Mouse (Mus musculus): ENCODE measurements around the gene Pik3cd.
A peak's percentile ranks its signal among the peaks of the same experiment; 100 is the strongest.

Gene Pik3cd

DNA sequence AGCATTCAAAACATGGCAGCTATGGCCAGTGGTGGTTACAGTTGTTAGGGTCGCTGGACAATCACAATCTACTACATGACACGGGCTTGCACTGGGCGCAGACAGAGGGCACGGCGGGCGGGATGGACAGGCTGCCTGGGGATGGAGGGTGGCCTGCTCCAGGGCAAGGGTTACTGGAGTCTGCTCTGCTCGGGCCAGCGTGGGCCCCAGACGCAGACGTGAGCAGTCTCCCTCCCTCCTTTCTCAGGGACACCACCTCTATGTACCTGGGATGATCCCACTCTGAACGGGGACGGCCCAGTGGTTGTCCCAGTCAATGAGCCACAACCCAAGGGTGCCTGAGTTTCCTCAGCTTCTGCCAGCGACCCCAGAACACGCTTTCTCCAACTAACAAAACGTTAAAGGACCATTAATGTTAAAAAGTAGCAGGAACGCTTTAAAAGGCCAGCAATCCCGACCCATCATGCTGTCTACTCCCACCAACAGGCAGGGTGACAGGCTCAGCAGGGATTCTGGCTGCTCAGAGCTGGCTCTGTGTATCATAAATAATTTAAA is 22.6 kb upstream of the Pik3cd start:
- no peak for DNase-seq (ENCODE audit: low spot score in 2 of 2)

GRCm38 (mm10) chr4:149723855-149724731 is 21.7 kb upstream of the Pik3cd start:
- peak; percentile 36 to 45 for DNase-seq (ENCODE audit: low spot score in 2 of 2)

GRCm38 (mm10) chr4:149723021-149723390 is 20.6 kb upstream of the Pik3cd start:
- DNase-seq (ENCODE audit: low spot score in 2 of 2): no peak

GRCm38 (mm10) chr4:149722104-149723020 is 20.0 kb upstream of the Pik3cd start:
- no peak for DNase-seq (ENCODE audit: low spot score in 2 of 2)

GRCm38 (mm10) chr4:149721163-149721562 is 18.8 kb upstream of the Pik3cd start:
- DNase-seq (ENCODE audit: low spot score in 2 of 2): no peak

DNA sequence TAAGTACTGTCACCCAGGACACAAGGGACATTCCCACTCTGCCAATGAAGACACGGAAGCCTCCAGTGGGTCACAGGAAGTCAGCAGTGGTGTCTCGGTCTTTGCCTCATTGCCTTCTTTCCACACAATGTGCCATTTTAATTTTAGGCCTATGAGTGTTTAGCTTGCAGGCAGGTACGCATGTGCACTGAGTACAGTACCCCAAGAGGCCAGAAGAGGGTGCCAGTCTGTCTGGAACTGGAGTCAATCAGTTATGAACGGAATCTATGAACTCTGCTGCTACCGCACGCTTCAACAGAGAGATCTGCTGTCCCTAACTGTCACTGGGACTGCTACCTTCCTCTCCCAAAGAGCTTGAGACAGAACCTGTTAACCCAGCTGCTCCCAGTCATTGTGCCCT is 17.3 kb upstream of the Pik3cd start:
- no peak for DNase-seq (ENCODE audit: low spot score in 2 of 2)

- DNase-seq (ENCODE audit: low spot score in 2 of 2): no peak
These were observed 12.2 kb upstream of the Pik3cd start for GRCm38 (mm10) chr4:149714542-149714941.

DNA sequence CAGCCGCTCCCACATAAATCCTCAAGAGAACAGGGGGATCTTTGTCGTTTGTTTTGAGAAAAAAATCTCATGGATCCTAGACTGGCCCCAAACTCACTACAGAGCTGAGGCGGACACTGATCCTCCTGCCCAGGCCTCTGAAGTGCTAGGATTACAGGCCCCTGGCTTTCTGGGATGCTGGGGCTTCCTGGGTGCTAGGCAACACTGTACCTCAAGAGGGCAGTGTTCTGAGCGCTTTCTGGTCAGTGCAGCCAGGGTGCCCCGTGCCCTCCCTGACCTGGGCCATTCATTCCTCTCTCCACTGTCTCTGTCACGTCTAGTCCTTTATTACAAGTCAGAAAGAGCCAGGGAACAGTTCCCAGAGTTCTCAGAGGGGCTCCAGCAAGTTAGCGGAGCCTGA is 9.6 kb upstream of the Pik3cd start:
- DNase-seq (ENCODE audit: low spot score in 2 of 2): no peak

- no peak for DNase-seq (ENCODE audit: low spot score in 2 of 2)
These were observed 9.1 kb upstream of the Pik3cd start for GRCm38 (mm10) chr4:149711485-149711884.

GRCm38 (mm10) chr4:149710510-149710909 is 8.1 kb upstream of the Pik3cd start:
- DNase-seq (ENCODE audit: low spot score in 2 of 2): peak in 1 of 2 experiments; percentile 57

- no peak for DNase-seq (ENCODE audit: low spot score in 2 of 2)
These were observed 3.6 kb upstream of the Pik3cd start for GRCm38 (mm10) chr4:149705941-149706340.

- no peak for DNase-seq (ENCODE audit: low spot score in 2 of 2)
These were observed 2.9 kb upstream of the Pik3cd start for GRCm38 (mm10) chr4:149705298-149705697.

- no peak for DNase-seq (ENCODE audit: low spot score in 2 of 2)
These were observed 753 bp downstream of the Pik3cd start for GRCm38 (mm10) chr4:149701426-149702209.

DNA sequence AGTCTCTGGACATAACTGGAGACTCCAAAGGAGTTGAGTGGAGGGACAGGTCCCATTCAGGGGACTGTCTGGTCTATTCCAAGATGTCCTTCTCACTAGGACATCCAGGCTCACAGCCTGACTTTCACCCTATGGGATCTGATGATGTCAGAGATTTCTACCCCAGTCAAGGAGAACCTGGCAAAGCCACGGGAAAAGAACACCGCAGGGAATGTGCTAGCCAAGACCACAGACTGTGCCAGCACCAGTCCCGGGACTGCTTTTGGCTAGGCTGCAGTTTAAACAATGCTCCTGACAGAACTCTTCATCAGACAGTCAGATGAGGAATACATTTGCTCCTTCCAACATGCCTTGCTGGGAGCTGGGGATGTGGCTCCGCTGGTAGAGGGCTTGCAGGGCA is 2.4 kb downstream of the Pik3cd start:
- DNase-seq (ENCODE audit: low spot score in 2 of 2): no peak

GRCm38 (mm10) chr4:149698197-149698821 is 4.1 kb downstream of the Pik3cd start:
- DNase-seq (ENCODE audit: low spot score in 2 of 2): peak; percentile 35 to 55

- no peak for DNase-seq (ENCODE audit: low spot score in 2 of 2)
These were observed 4.7 kb downstream of the Pik3cd start for GRCm38 (mm10) chr4:149697506-149698196.

GRCm38 (mm10) chr4:149696189-149696971 is 6.0 kb downstream of the Pik3cd start:
- DNase-seq (ENCODE audit: low spot score in 2 of 2): no peak

DNA sequence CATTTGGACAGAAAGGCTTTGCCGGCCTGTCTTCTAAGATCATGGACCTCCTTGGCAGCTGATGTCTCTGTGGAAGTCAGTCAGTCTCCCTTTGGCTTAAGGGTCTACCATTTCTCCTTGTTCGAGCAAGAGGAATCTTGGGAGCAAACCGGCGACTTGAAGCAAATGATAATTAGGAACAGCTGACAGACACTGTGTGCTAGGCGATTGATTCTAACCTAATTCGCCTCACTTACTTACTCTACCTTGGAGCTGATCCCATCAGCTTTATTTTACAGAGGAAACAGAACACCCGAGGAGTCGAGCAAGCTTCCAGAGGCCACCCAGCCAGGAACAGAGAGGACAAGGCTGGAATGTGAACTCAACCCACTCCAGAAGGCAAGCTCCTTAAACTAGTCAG is 11.0 kb downstream of the Pik3cd start:
- DNase-seq (ENCODE audit: low spot score in 2 of 2): no peak

GRCm38 (mm10) chr4:149690828-149691280 is 11.5 kb downstream of the Pik3cd start:
- DNase-seq (ENCODE audit: low spot score in 2 of 2): no peak
